Mouse (Mus musculus): ENCODE data around the gene Slc24a5.

The Slc24a5 gene

DNA sequence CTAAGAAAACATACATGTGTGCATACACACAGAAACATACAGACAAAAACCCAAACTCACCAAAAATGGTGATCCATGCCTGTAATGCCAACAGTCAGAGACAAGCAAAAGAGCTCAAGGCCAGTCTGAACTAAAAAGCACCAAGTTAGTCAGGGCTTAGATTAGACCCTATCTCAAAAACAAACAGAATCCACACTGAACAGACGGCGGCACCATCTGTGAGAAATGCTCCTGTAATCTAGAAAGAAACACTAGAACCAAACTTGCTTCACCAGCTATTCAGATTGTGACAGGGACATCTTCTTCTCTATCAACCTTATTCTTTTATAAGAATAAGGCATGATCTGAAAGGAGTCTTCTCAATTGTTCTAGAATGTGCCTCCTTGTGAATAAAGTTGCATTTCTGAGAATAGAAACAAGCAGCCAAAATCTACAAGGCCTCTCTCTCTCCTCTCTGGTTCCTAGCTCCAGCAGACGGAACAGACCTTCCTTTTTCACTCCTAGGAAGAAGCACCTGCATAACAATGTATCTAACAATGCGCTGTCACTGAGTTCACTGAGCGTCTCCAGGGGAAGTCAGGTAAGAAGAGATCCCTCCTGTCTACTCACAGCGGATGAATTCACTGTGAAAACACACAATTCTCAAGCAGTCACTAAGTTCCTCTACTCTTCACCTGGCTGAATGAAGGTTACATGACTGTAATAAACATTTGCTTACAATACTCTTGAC, 51.6 kb downstream of the Slc24a5 start:
- no peak for DNase-seq (ENCODE audit: low read depth, low spot score)

- DNase-seq (ENCODE audit: low read depth, low spot score) = peak; percentile 13
Observed at GRCm38 (mm10) chr2:125122288-125122623, 54.3 kb downstream of the Slc24a5 start.

GRCm38 (mm10) chr2:125122624-125123476, 54.9 kb downstream of the Slc24a5 start:
- peak; percentile 43 for DNase-seq (ENCODE audit: low read depth, low spot score)

- DNase-seq (ENCODE audit: low read depth, low spot score) = peak; percentile 89
Observed at GRCm38 (mm10) chr2:125123477-125123852, 55.5 kb downstream of the Slc24a5 start, which contains the start of gene Myef2. Gene Myef2, minus strand, starts transcription at chr2:125123661.

GRCm38 (mm10) chr2:125125824-125126223, 57.9 kb downstream of the Slc24a5 start:
- no peak for DNase-seq (ENCODE audit: low read depth, low spot score)

DNA sequence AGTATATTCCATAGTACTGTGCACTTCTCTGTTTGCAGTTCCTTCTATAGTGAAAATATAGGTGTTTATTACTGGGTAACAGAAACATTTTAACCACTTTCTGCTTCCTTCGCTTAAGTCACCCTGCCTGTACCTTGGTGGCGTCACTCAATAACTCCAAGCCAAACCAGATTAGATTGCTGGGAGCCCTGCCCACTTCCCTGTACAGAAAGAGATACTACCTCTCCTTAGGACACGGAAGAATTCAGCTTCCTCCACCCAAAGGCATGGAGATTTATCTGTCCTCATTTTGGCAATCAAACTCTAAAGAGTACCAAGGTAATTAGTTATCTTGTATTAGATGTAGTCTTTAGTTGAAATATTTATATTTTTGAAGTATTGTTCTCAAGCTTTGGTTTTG, 58.9 kb downstream of the Slc24a5 start:
- no peak for DNase-seq (ENCODE audit: low read depth, low spot score)

- no peak for DNase-seq (ENCODE audit: low read depth, low spot score)
Observed at GRCm38 (mm10) chr2:125134113-125134512, 66.2 kb downstream of the Slc24a5 start.

DNA sequence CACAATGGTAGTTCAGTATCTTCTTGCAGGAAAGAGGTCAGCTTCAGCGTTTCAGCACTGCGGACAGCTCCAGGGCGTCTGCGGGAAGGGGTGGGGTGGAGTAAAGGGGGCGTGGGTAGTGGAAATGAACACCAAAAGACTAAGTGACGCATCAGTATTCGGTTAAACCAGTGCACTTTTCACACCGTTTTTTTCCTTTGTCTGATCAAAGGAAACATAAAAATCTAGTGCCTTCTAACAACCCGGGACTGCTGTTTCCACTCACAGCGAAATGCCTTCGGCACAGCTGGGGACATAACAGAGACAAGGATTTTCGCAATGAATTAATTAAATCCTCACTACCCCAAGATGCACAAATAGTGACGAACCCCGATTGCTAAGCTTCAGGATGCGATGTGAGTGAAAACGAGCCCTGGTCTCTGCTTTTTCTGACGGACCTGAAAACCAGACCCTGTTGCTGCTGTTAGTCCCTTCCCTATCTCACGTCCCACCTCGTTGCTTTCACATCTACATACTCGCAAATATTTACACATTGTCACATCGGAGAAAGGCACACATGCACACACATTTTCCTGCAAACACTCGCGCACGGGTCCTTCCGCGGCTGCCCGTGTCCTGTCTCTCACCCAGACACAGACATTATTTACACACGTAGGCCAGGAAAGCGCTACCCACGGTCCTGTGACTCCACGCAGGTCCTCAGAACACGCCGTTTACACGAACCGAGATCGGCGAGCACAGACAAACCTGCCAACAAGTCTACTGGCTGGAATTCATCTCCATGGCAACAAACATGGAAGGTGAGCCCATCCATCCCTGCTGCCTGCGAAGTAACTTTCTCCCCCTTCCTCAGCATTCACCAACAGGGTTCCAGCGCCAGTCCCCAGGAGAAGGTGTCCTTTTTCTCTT, 68.2 kb downstream of the Slc24a5 start, which contains the start of gene Ctxn2:
Ctxn2 (plus strand) TSS at position 790 of the 909 bp plus-strand sequence.
- DNase-seq (ENCODE audit: low read depth, low spot score) = peak; percentile 89

GRCm38 (mm10) chr2:125136846-125137245, 68.9 kb downstream of the Slc24a5 start:
- no peak for DNase-seq (ENCODE audit: low read depth, low spot score)
